Mouse (Mus musculus) megakaryocyte, adult 5-6 weeks (primary cell): ENCODE results near the gene Mttp. TPM values are rescaled to one million over a fixed set of nuclear protein-coding genes. Genes with fewer than 3 reads are reported as not detected.
"Not testable (repeated sequence)": the region's sequence is repeated elsewhere in the genome, so short reads cannot be mapped to it uniquely, and the experiment has no call there.

Experiments used
- ATAC-seq: 2 replicates; pipeline ENCODE4 v1.8.0; 2016; ENCODE audit warnings: mild to moderate bottlenecking, inconsistent platforms; ENCODE audit not compliant: poor library complexity, severe bottlenecking
- total RNA-seq, 2 experiments: library from RNA; stranded (forward) in 1 of 2; stranded (reverse) in 1 of 2; fragments of 153-499, 151-499 nt in 1 of 2; fragments of 221-1000, 200-1000 nt in 1 of 2; gene quantifications; 2 replicates each; pipeline versions ENCODE4 v1.2.3 to v1.2.4; 2015 to 2017

Gene Mttp
- total RNA-seq, 2 experiments from 2014 or later = 1.0 to 1.2 TPM

GRCm38 (mm10) chr3:138138146-138138545 is 6.6 kb downstream of the Mttp start:
- ATAC-seq = not testable (repeated sequence)

- no peak for ATAC-seq
These were observed 10.2 kb downstream of the Mttp start for GRCm38 (mm10) chr3:138134528-138134927.

DNA sequence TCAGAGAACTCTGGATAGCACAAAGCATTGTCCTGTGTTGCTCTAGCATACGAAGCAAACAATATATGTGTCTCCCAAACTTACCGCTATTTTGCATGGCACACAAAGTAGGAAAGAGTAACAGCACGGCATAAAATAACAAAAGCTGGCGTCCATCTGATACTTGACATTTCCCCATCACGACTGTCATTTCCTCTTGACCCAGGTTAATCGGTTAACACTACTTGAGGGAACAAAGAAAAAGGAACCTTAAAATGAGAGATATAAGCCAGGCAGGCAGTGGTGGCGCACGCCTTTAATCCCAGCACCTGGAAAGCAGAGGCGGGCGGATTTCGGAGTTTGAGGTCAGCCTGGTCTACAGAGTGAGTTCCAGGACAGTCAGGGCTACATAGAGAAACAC is 10.9 kb downstream of the Mttp start:
- peak; percentile 76 for ATAC-seq

GRCm38 (mm10) chr3:138133463-138133862 is 11.3 kb downstream of the Mttp start:
- no peak for ATAC-seq

GRCm38 (mm10) chr3:138131168-138131567 is 13.6 kb downstream of the Mttp start:
- ATAC-seq = no peak

- no peak for ATAC-seq
These were observed 14.1 kb downstream of the Mttp start for GRCm38 (mm10) chr3:138130692-138131091.

DNA sequence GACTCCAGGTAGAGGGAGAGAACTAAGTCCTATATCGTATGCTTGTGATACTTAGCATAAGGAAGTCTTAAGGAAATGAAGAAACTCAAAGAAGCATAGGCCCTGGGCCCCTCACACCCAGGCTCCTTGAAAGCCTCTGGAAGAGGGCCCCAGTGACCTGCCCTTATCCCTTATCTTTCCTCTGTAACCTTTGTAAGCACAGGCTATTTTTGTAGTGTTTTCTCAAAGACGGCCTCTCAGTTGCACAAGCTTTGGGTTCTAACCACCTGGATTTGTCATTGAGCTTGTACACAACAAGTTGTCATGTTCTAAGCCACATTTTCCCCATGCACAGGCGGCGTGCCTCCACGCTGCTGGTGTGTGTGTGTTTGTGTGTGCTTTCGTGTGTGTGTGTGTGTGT is 15.7 kb downstream of the Mttp start:
- no peak for ATAC-seq

GRCm38 (mm10) chr3:138123842-138124241 is 20.9 kb downstream of the Mttp start:
- ATAC-seq = no peak

- no peak for ATAC-seq
These were observed 23.3 kb downstream of the Mttp start for GRCm38 (mm10) chr3:138121461-138121860.

GRCm38 (mm10) chr3:138119444-138120105 is 25.2 kb downstream of the Mttp start:
- ATAC-seq = no peak

DNA sequence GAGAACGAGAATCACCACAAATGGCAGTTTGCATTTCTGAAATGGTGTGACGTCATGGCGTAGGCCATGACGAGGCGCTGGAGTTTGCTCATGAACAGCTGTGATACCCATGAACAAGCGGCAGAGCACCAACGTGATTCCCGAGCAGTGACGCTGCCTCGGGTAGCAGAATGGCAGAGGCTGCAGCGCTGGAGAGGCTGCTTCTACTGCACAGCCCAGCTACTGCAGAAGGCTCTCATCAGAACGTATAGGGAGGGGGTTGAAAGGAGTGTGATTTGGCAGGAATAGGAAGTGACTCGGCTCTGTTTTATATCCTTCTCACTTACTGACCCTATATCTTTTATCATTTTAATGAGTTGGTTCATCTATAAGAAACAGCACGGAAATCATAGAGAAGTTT is 25.9 kb downstream of the Mttp start:
- ATAC-seq = peak; percentile 56

DNA sequence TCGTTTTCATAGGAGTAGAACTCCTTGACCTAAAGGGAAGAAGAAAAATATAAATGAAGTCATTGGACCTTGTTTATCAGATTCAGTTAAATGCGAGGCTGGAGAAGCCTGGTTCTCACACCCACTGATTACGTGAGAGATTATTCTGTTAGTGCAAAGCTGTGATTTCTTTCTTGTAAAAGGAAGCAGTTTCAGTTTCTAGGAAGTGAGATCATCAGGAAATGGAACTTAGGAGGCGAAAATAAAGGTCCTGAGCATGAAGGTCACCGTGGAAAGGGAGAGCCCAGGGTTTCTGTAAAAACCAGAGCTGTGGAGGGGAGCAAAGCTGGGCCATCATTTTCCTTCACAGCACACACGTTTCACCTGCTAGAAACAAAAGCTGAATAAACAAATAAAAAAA is 26.4 kb downstream of the Mttp start:
- ATAC-seq = no peak

- no peak for ATAC-seq
These were observed 27.9 kb downstream of the Mttp start for GRCm38 (mm10) chr3:138116871-138117270.

GRCm38 (mm10) chr3:138114106-138114505 is 30.7 kb downstream of the Mttp start:
- ATAC-seq = no peak

- no peak for ATAC-seq
These were observed 33.6 kb downstream of the Mttp start for GRCm38 (mm10) chr3:138110910-138111782.

DNA sequence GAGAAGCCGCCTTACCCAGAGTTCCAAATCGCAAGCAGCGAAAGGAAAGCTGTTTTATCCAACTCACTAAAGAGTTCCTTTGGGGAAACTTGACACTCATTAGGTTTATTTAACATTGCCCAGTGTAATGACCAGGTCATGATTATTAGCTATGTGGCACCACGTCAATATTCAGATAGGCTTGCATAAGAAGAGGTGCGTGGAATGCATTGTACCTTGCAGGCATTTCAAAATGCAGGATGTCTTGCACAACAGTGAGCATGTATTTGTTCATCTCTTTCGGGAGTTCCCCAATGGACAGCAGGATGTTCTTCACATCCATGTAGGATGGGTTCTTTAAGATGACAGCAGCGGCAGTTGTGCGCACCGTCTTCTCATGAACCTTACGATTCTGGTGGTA is 37.9 kb downstream of the Mttp start:
- ATAC-seq = no peak

DNA sequence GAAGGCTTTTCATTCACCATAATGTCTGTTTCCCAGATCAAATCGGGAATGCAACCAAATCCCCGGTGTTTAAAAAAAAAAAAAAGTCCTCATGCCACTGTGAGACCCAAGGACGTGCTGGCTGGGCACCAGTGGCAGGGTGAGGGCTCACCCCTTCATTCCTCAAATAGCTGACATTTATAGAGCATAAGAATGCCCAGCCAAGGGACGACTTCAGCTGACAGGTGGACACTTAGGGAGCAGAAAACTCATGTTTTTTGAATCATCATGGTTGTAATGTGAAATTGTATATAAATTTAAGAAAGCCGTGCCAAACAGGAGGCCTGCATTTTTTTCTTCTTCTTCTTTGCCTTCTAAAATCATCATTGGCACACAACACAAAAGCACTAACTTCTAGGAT is 39.7 kb downstream of the Mttp start:
- no peak for ATAC-seq

DNA sequence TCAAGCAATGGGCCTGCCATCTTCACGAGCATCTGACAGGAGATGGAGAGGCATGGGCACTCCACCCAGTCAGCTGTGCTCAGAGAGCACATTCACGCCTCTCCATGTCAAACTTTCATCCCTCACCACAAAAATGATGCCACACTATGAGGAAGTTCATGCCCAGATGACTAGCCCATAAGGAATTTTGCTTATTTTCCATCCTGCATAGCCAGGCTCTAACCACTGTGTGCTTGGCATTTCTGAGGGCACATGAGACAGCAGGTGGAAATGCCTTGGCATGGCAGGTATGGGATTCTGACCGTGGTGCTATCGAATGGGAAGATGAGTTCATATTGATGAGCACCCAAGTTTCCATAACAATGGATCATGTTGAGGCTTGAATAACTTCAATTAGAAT is 41.1 kb downstream of the Mttp start:
- ATAC-seq = no peak

DNA sequence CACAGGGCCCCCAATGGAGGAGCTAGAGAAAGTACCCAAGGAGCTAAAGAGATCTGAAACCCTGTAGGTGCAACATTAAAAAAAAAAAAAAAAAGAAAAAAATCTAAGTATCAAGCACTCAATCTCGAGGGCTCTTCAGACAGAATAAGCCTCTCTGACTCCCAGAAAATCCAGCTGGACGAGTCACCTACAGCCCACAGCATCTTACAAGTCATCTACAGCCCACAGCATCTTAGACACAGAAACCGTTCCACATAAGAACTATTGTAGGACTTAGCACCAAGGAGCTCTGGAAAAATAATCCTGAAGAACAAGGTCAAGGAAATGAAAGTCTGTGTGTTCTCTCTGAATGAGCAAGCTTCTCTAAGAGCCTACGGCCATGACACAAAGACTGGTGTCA is 42.8 kb downstream of the Mttp start:
- ATAC-seq = no peak

GRCm38 (mm10) chr3:138097718-138098117 is 47.0 kb downstream of the Mttp start:
- no peak for ATAC-seq

DNA sequence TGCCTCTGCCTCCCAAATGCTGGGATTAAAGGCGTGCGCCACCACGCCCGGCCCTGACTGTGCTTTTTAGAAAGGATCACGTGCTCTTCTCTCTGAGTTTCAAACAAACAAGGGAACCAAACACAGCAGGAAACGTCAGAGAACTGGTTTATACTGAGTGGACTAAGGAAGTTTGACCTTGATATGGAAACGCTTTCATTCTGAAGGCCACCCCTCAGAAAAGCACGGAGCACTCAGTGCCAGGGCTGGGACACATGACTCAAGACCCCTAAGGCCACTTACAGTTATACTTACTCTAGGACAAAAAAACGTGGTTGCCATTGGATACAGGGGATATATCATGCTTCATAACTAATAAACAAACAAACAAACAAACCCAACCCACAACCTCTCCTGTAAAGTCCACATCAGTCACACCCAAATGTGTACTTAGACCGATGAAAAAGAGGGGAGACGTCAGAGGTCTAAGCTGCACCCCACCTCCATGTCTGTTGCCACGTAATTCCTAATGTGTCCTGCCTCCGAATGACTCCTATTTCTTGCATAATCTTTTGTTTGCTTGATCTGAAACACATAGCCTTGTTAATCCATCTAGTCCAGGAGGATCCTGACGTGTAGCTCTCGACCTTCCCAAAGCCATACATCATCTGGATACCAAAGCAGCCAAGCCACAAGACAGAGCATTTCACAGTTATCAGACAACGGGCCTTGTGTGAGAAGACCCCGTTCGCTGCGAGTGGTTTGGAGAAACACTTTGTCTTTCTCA is 48.3 kb downstream of the Mttp start:
- ATAC-seq = no peak

DNA sequence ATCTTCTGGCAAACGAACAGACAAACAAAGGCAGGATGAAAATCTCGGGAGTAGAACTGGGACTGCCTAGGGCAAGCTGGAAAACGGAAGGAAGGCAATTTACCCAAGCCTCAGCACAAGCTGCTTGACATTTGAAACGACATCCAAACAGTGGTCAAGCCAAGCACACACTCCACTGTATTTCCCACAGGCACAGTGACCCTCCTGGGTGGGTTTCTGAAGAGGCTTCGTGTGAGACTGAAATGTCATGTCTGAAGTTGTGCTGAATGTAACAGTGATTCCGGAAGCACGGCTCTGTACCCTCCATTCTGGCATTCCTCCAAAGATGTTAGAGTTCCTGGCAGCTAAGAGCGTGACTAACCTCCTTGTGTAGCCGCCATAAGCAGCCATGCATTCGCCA is 49.0 kb downstream of the Mttp start:
- ATAC-seq = no peak
